In genomic region chr3:95306244-95306643, GRCm38 (mm10) we compare ENCODE assay signal across 24 mouse cellular contexts. TPM values are rescaled to one million over a fixed set of nuclear protein-coding genes. Genes with fewer than 3 reads are reported as not detected.
DNase-seq lines count a peak whose midpoint lies in the region; ATAC-seq and TF ChIP-seq lines count a peak whose summit lies in the region.
"Had no signal": no experiment of that assay in that cellular context is flagged by ENCODE, and none has a peak within 500 bp of the region (broad histone marks: within the 10 kb centered on the region; RNA-seq: fewer than 3 reads in every experiment).

No protein-coding gene starts in this region.

- no peak for TF ChIP-seq EP300 in heart, postnatal 0 days (IDR thresholded peaks at IDR 0.05; ENCODE audit: low read depth)

- H3K9me3 ChIP-seq in heart, postnatal 0 days (replicated peaks; ENCODE audit: control insufficient read depth, low read length) = no peaks in the 10 kb centered on the region
- H3K9me3 ChIP-seq in heart, embryonic 10.5 days = no peaks in the 10 kb centered on the region
- H3K9me3 ChIP-seq in kidney, embryonic 15.5 days (replicated peaks) = no peaks in the 10 kb centered on the region
- no peaks in the 10 kb centered on the region for H3K9me3 ChIP-seq in kidney, postnatal 0 days (replicated peaks; ENCODE audit: low read length)
- no peaks in the 10 kb centered on the region for H3K9me3 ChIP-seq in kidney, embryonic 14.5 days (ENCODE audit: control insufficient read depth, low read length)
- H3K9me3 ChIP-seq: embryonic facial prominence, embryonic 13.5 days; embryonic facial prominence, embryonic 15.5 days; forebrain, embryonic 10.5 days; forebrain, embryonic 12.5 days had no signal

- no peak overlapping the region for H3K4me2 ChIP-seq in heart, postnatal 0 days (ENCODE audit: low read depth, low read length)
- H3K4me2 ChIP-seq in kidney, embryonic 15.5 days = peak overlapping the region; percentile 16; the same call in 1 of the 2 replicates
- H3K4me2 ChIP-seq in kidney, postnatal 0 days (ENCODE audit: low read length) = peak overlapping the region; percentile 17; the same call in 1 of the 2 replicates
- no peak overlapping the region for H3K4me2 ChIP-seq in kidney, embryonic 14.5 days (replicated peaks; ENCODE audit: low read depth, low read length)
- H3K4me2 ChIP-seq: embryonic facial prominence, embryonic 13.5 days; embryonic facial prominence, embryonic 15.5 days; forebrain, embryonic 12.5 days had no signal

- TF ChIP-seq POLR2A in testis, adult 2 months (IDR thresholded peaks at IDR 0.05; ENCODE audit: control insufficient read depth, low read depth, low read length) = no peak

- H3K27me3 ChIP-seq in heart, postnatal 0 days (ENCODE audit: control insufficient read depth, insufficient read depth, low read length) = no peaks in the 10 kb centered on the region
- H3K27me3 ChIP-seq in heart, embryonic 10.5 days (ENCODE audit: insufficient read depth, poor library complexity, severe bottlenecking) = no peaks in the 10 kb centered on the region
- H3K27me3 ChIP-seq in kidney, embryonic 15.5 days = no peaks in the 10 kb centered on the region
- H3K27me3 ChIP-seq in kidney, postnatal 0 days (ENCODE audit: insufficient read depth, low read length) = no peaks in the 10 kb centered on the region
- H3K27me3 ChIP-seq in kidney, embryonic 14.5 days (ENCODE audit: control insufficient read depth, insufficient read depth, low read length) = no peaks in the 10 kb centered on the region
- no peaks in the 10 kb centered on the region for H3K27me3 ChIP-seq in testis, adult 2 months (ENCODE audit: control insufficient read depth, insufficient read depth, low read length)
- H3K27me3 ChIP-seq: embryonic facial prominence, embryonic 13.5 days; embryonic facial prominence, embryonic 15.5 days; forebrain, embryonic 12.5 days had no signal

- WGBS in heart, postnatal 0 days = 19% methylated on average over 4 of the region's 4 CpGs
- 47% methylated on average over 4 of the region's 4 CpGs for WGBS in heart, embryonic 10.5 days
- WGBS in kidney, embryonic 15.5 days = 82% methylated on average over 4 of the region's 4 CpGs
- WGBS in kidney, postnatal 0 days = 72% methylated on average over 4 of the region's 4 CpGs
- WGBS in kidney, embryonic 14.5 days = 85% methylated on average over 4 of the region's 4 CpGs

- H3K4me3 ChIP-seq in heart, postnatal 0 days (ENCODE audit: low read depth, low read length) = no peak overlapping the region
- H3K4me3 ChIP-seq in heart, embryonic 10.5 days = no peak overlapping the region
- 0 out of 2 replicates have a peak overlapping the region, but pooled peaks have one; percentile 2 for H3K4me3 ChIP-seq in kidney, embryonic 15.5 days (replicated peaks)
- H3K4me3 ChIP-seq in kidney, postnatal 0 days (replicated peaks; ENCODE audit: low read depth, low read length) = no peak overlapping the region
- H3K4me3 ChIP-seq in kidney, embryonic 14.5 days (ENCODE audit: low read length) = no peak overlapping the region
- no peak overlapping the region; the same call in 1 of the 2 replicates for H3K4me3 ChIP-seq in testis, adult 2 months (ENCODE audit: control insufficient read depth, low read depth, low read length)
- H3K4me3 ChIP-seq: embryonic facial prominence, embryonic 13.5 days; embryonic facial prominence, embryonic 15.5 days; erythroblast, embryonic 14.5 days; forebrain, embryonic 10.5 days; forebrain, embryonic 12.5 days had no signal

- TF ChIP-seq CTCF in heart, postnatal 0 days (IDR thresholded peaks at IDR 0.05; ENCODE audit: low read depth) = no peak
- TF ChIP-seq CTCF in kidney, postnatal 0 days (IDR thresholded peaks at IDR 0.05; ENCODE audit: low read depth) = no peak
- no peak for TF ChIP-seq CTCF in testis, adult 2 months (IDR thresholded peaks at IDR 0.05; ENCODE audit: control insufficient read depth, insufficient read depth, insufficient replicate concordance, low read depth, low read length)

- H3K27ac ChIP-seq in heart, postnatal 0 days (ENCODE audit: low read depth) = no peak overlapping the region
- H3K27ac ChIP-seq in heart, embryonic 10.5 days = no peak overlapping the region
- peak overlapping the region; percentile 73; the same call in 1 of the 2 replicates for H3K27ac ChIP-seq in kidney, embryonic 15.5 days
- peak overlapping the region; percentile 68; the same call in 1 of the 2 replicates for H3K27ac ChIP-seq in kidney, postnatal 0 days
- no peak overlapping the region for H3K27ac ChIP-seq in kidney, embryonic 14.5 days (ENCODE audit: low read depth, low read length)
- peak overlapping the region; percentile 22; the same call in 1 of the 2 replicates for H3K27ac ChIP-seq in testis, adult 2 months (ENCODE audit: control insufficient read depth, insufficient read depth, low read depth, low read length)
- H3K27ac ChIP-seq: embryonic facial prominence, embryonic 13.5 days; forebrain, embryonic 10.5 days; forebrain, embryonic 12.5 days had no signal

- no peaks in the 10 kb centered on the region for H3K4me1 ChIP-seq in heart, postnatal 0 days (ENCODE audit: control insufficient read depth, insufficient read depth)
- peaks cover 18% of the 10 kb centered on the region for H3K4me1 ChIP-seq in heart, embryonic 10.5 days
- H3K4me1 ChIP-seq in kidney, embryonic 15.5 days = peaks cover 9% of the 10 kb centered on the region
- no peaks in the 10 kb centered on the region for H3K4me1 ChIP-seq in kidney, postnatal 0 days (replicated peaks; ENCODE audit: insufficient read depth, low read length)
- H3K4me1 ChIP-seq in kidney, embryonic 14.5 days (ENCODE audit: control insufficient read depth, insufficient read depth, low read length) = no peaks in the 10 kb centered on the region
- peaks cover 6% of the 10 kb centered on the region for H3K4me1 ChIP-seq in testis, adult 2 months (ENCODE audit: control insufficient read depth, insufficient read depth, low read length)
- H3K4me1 ChIP-seq: embryonic facial prominence, embryonic 13.5 days; forebrain, embryonic 12.5 days had no signal

- DNase-seq in heart, postnatal 0 days (ENCODE audit: low spot score) = peak; percentile 31
- DNase-seq in heart, embryonic 10.5 days (ENCODE audit: low spot score) = no peak
- no peak for DNase-seq in kidney, postnatal 36 days
- no peak for DNase-seq in kidney, postnatal 0 days (ENCODE audit: low spot score)
- DNase-seq in testis, postnatal 10 days (ENCODE audit: low spot score) = no peak
- DNase-seq: adrenal gland, adult 2 months; adrenal gland, postnatal 10 days; adrenal gland, postnatal 25 days; cerebellum, adult 11 months; cerebellum, adult 18-20 months; cerebellum, adult 8-10 months; cerebellum, adult 9-11 months; cerebellum, postnatal 14 days; cerebellum, postnatal 36 days; embryo, embryonic 11 days had no signal

- ATAC-seq in heart, postnatal 0 days (ENCODE audit: insufficient read depth, low read depth) = no peak
- ATAC-seq in kidney, embryonic 15.5 days (replicated peaks; ENCODE audit: low FRiP score) = no peak
- ATAC-seq in kidney, postnatal 0 days (replicated peaks; ENCODE audit: low FRiP score, low read depth) = no peak
- ATAC-seq in kidney, embryonic 14.5 days (ENCODE audit: low FRiP score, low TSS enrichment) = no peak
- ATAC-seq: forebrain, embryonic 14.5 days had no signal

- H3K36me3 ChIP-seq in heart, postnatal 0 days (replicated peaks; ENCODE audit: control insufficient read depth, insufficient read depth, low read length) = no peaks in the 10 kb centered on the region
- H3K36me3 ChIP-seq in heart, embryonic 10.5 days = peaks cover 4% of the 10 kb centered on the region; the same call in 1 of the 2 replicates
- H3K36me3 ChIP-seq in kidney, embryonic 15.5 days = no peaks in the 10 kb centered on the region
- H3K36me3 ChIP-seq in kidney, postnatal 0 days (ENCODE audit: insufficient read depth, low read length) = no peaks in the 10 kb centered on the region
- no peaks in the 10 kb centered on the region for H3K36me3 ChIP-seq in kidney, embryonic 14.5 days (ENCODE audit: control insufficient read depth, insufficient read depth, low read length)
- H3K36me3 ChIP-seq in testis, adult 2 months (ENCODE audit: control insufficient read depth, insufficient read depth, low read length) = no peaks in the 10 kb centered on the region
- H3K36me3 ChIP-seq: embryonic facial prominence, embryonic 13.5 days; embryonic facial prominence, embryonic 15.5 days; forebrain, embryonic 12.5 days had no signal

- no peak overlapping the region for H3K9ac ChIP-seq in heart, postnatal 0 days (replicated peaks; ENCODE audit: low read depth, low read length)
- H3K9ac ChIP-seq in kidney, embryonic 15.5 days = no peak overlapping the region
- H3K9ac ChIP-seq in kidney, postnatal 0 days (ENCODE audit: low read depth, low read length) = no peak overlapping the region
- no peak overlapping the region for H3K9ac ChIP-seq in kidney, embryonic 14.5 days (ENCODE audit: low read depth, low read length)
- H3K9ac ChIP-seq: embryonic facial prominence, embryonic 13.5 days; embryonic facial prominence, embryonic 15.5 days; forebrain, embryonic 12.5 days had no signal

RNA-seq across cellular contexts. Expression of gene Anxa9, which starts 0.7 kb away (rescaled TPM):
- 0.11 and 0.15 TPM in 2 replicates for total RNA-seq in heart, postnatal 0 days (2014; rRNA removed; ENCODE audit: low replicate concordance)
- polyA plus RNA-seq in heart, postnatal 0 days (2015; fragmentation: Nextera tagmentation; extraction: Ambion mirVana) = 0.49 and 0.67 TPM in 2 replicates
- 1.6 and 2.5 TPM in 2 replicates for polyA plus RNA-seq in heart, embryonic 10.5 days (2016; fragmentation: Nextera tagmentation; extraction: Ambion mirVana)
- 6.2 and 6.5 TPM in 2 replicates for polyA plus RNA-seq in kidney, embryonic 15.5 days (2015; fragmentation: Nextera tagmentation; extraction: Ambion mirVana)
- polyA plus RNA-seq in kidney, postnatal 0 days (2015; fragmentation: Nextera tagmentation; extraction: Ambion mirVana) = 9.9 and 10.1 TPM in 2 replicates
- polyA plus RNA-seq in kidney, embryonic 14.5 days (2014; fragmentation: Nextera tagmentation; extraction: Ambion mirVana) = 3.7 and 4.3 TPM in 2 replicates
- 7.6 and 7.8 TPM in 2 replicates for polyA plus RNA-seq in testis, adult 2 months (2012; rRNA removed)

RNA-seq across cellular contexts. Expression of gene Cers2, which starts 8.3 kb away (rescaled TPM):
- total RNA-seq in heart, postnatal 0 days (2014; rRNA removed; ENCODE audit: low replicate concordance) = 108 and 126 TPM in 2 replicates
- polyA plus RNA-seq in heart, postnatal 0 days (2015; fragmentation: Nextera tagmentation; extraction: Ambion mirVana) = 88.4 and 89.4 TPM in 2 replicates
- polyA plus RNA-seq in heart, embryonic 10.5 days (2016; fragmentation: Nextera tagmentation; extraction: Ambion mirVana) = 147 TPM in 2 replicates
- 169 and 181 TPM in 2 replicates for polyA plus RNA-seq in kidney, embryonic 15.5 days (2015; fragmentation: Nextera tagmentation; extraction: Ambion mirVana)
- 172 and 186 TPM in 2 replicates for polyA plus RNA-seq in kidney, postnatal 0 days (2015; fragmentation: Nextera tagmentation; extraction: Ambion mirVana)
- polyA plus RNA-seq in kidney, embryonic 14.5 days (2014; fragmentation: Nextera tagmentation; extraction: Ambion mirVana) = 103 and 154 TPM in 2 replicates
- polyA plus RNA-seq in testis, adult 2 months (2012; rRNA removed) = 27.5 and 27.6 TPM in 2 replicates

RNA-seq across cellular contexts. Expression of gene Prune1, which starts 24.4 kb away (rescaled TPM):
- total RNA-seq in heart, postnatal 0 days (2014; rRNA removed; ENCODE audit: low replicate concordance) = 28.6 and 35.6 TPM in 2 replicates
- polyA plus RNA-seq in heart, postnatal 0 days (2015; fragmentation: Nextera tagmentation; extraction: Ambion mirVana) = 22.5 and 23.0 TPM in 2 replicates
- polyA plus RNA-seq in heart, embryonic 10.5 days (2016; fragmentation: Nextera tagmentation; extraction: Ambion mirVana) = 30.7 and 31.1 TPM in 2 replicates
- polyA plus RNA-seq in kidney, embryonic 15.5 days (2015; fragmentation: Nextera tagmentation; extraction: Ambion mirVana) = 21.6 and 22.5 TPM in 2 replicates
- 20.1 and 20.3 TPM in 2 replicates for polyA plus RNA-seq in kidney, postnatal 0 days (2015; fragmentation: Nextera tagmentation; extraction: Ambion mirVana)
- 15.4 and 22.1 TPM in 2 replicates for polyA plus RNA-seq in kidney, embryonic 14.5 days (2014; fragmentation: Nextera tagmentation; extraction: Ambion mirVana)
- 18.3 and 19.1 TPM in 2 replicates for polyA plus RNA-seq in testis, adult 2 months (2012; rRNA removed)

RNA-seq across cellular contexts. Expression of gene Mindy1, which starts 25.1 kb away (rescaled TPM):
- 28.0 and 64.4 TPM in 2 replicates for total RNA-seq in heart, postnatal 0 days (2014; rRNA removed; ENCODE audit: low replicate concordance)
- polyA plus RNA-seq in heart, postnatal 0 days (2015; fragmentation: Nextera tagmentation; extraction: Ambion mirVana) = 27.8 and 28.4 TPM in 2 replicates
- 26.2 and 27.0 TPM in 2 replicates for polyA plus RNA-seq in heart, embryonic 10.5 days (2016; fragmentation: Nextera tagmentation; extraction: Ambion mirVana)
- 39.2 and 46.2 TPM in 2 replicates for polyA plus RNA-seq in kidney, embryonic 15.5 days (2015; fragmentation: Nextera tagmentation; extraction: Ambion mirVana)
- 72.6 and 73.2 TPM in 2 replicates for polyA plus RNA-seq in kidney, postnatal 0 days (2015; fragmentation: Nextera tagmentation; extraction: Ambion mirVana)
- 33.0 and 40.9 TPM in 2 replicates for polyA plus RNA-seq in kidney, embryonic 14.5 days (2014; fragmentation: Nextera tagmentation; extraction: Ambion mirVana)
- 60.3 and 61.1 TPM in 2 replicates for polyA plus RNA-seq in testis, adult 2 months (2012; rRNA removed)

RNA-seq across cellular contexts. Expression of gene Setdb1, which starts 50.8 kb away (rescaled TPM):
- total RNA-seq in heart, postnatal 0 days (2014; rRNA removed; ENCODE audit: low replicate concordance) = 9.5 and 11.3 TPM in 2 replicates
- polyA plus RNA-seq in heart, postnatal 0 days (2015; fragmentation: Nextera tagmentation; extraction: Ambion mirVana) = 7.9 and 8.0 TPM in 2 replicates
- polyA plus RNA-seq in heart, embryonic 10.5 days (2016; fragmentation: Nextera tagmentation; extraction: Ambion mirVana) = 33.0 and 42.8 TPM in 2 replicates
- polyA plus RNA-seq in kidney, embryonic 15.5 days (2015; fragmentation: Nextera tagmentation; extraction: Ambion mirVana) = 42.6 and 45.2 TPM in 2 replicates
- polyA plus RNA-seq in kidney, postnatal 0 days (2015; fragmentation: Nextera tagmentation; extraction: Ambion mirVana) = 22.2 and 23.2 TPM in 2 replicates
- 30.2 and 56.5 TPM in 2 replicates for polyA plus RNA-seq in kidney, embryonic 14.5 days (2014; fragmentation: Nextera tagmentation; extraction: Ambion mirVana)
- polyA plus RNA-seq in testis, adult 2 months (2012; rRNA removed) = 20.0 and 24.3 TPM in 2 replicates

Comparison
In these comparisons a context has a peak if more than half of its experiments do, and no peak if none do; other contexts are left out.
1. H3K27ac ChIP-seq: peak in kidney, embryonic 15.5 days (single experiment), kidney, postnatal 0 days (single experiment) and testis, adult 2 months (single experiment); none in heart, postnatal 0 days (single experiment), heart, embryonic 10.5 days (single experiment) and kidney, embryonic 14.5 days (single experiment).
2. H3K4me2 ChIP-seq: peak in kidney, embryonic 15.5 days (single experiment) and kidney, postnatal 0 days (single experiment); none in heart, postnatal 0 days (single experiment) and kidney, embryonic 14.5 days (single experiment).